Mouse (Mus musculus) stomach, postnatal 0 days (tissue): ENCODE measurements around the gene Fam221b. TPM values are rescaled to one million over a fixed set of nuclear protein-coding genes. Genes with fewer than 3 reads are reported as not detected.
A peak's percentile ranks its signal among the peaks of the same experiment; 100 is the strongest.

Experiments used
- ATAC-seq: fragments of 200-750 bp; cut with Nextera tagmentation; 2 replicates; pipeline ENCODE4 v1.8.0; 2017; ENCODE audit not compliant: low FRiP score, low TSS enrichment
- DNase-seq: peaks from one replicate; pipeline ENCODE4 v3.0.0-alpha.2; 2016; ENCODE audit warnings: low spot score
- H3K27ac ChIP-seq: fragments of 300-500 bp; sonication (generic); replicated peaks from 2 replicates; pipeline ENCODE4 v1.5.1; 2014; ENCODE audit warnings: mild to moderate bottlenecking, control low read depth
- H3K27me3 ChIP-seq: fragments of 300-500 bp; sonication (generic); 2 replicates; pipeline ENCODE4 v1.6.1; 2014; ENCODE audit warnings: low read length; ENCODE audit not compliant: control insufficient read depth, insufficient read depth
- H3K36me3 ChIP-seq: fragments of 300-500 bp; sonication (generic); 2 replicates; pipeline ENCODE4 v1.6.1; 2014; ENCODE audit warnings: low read length, mixed read lengths; ENCODE audit not compliant: control insufficient read depth, insufficient read depth
- H3K4me1 ChIP-seq: fragments of 300-500 bp; sonication (generic); replicated peaks from 2 replicates; pipeline ENCODE4 v1.6.1; 2014; ENCODE audit warnings: antibody characterized with exemption; ENCODE audit not compliant: control insufficient read depth, insufficient read depth
- H3K4me2 ChIP-seq: fragments of 300-500 bp; sonication (generic); replicated peaks from 2 replicates; pipeline ENCODE4 v1.6.1; 2014; ENCODE audit warnings: low read depth, mild to moderate bottlenecking, control low read depth, moderate library complexity
- H3K4me3 ChIP-seq: fragments of 300-500 bp; sonication (generic); 2 replicates; pipeline ENCODE4 v1.5.1; 2014; ENCODE audit warnings: low read depth, low read length, control low read depth
- H3K9ac ChIP-seq: fragments of 300-500 bp; sonication (generic); 2 replicates; pipeline ENCODE4 v1.6.1; 2014; ENCODE audit warnings: mild to moderate bottlenecking, low read length, control low read depth, mixed read lengths
- H3K9me3 ChIP-seq: fragments of 300-500 bp; sonication (generic); 2 replicates; pipeline ENCODE4 v1.6.1; 2016; ENCODE audit warnings: low read length; ENCODE audit not compliant: control insufficient read depth
- CTCF ChIP-seq: IDR thresholded peaks from 2 replicates; pipeline ENCODE4 v1.5.1; 2016; ENCODE audit warnings: antibody characterized with exemption, low read depth, mild to moderate bottlenecking, moderate library complexity
- EP300 ChIP-seq: optimal IDR thresholded peaks from 2 replicates; pipeline ENCODE3; 2016; ENCODE audit warnings: antibody characterized with exemption
- WGBS: fragments of 180-500 bp; shearing (Covaris S2); extraction: QIAGEN DNeasy Blood & Tissue Kit; methylation state at CpG from one replicate; pipeline ENCODE4 v1.1.7; 2014; 5-methylcytosine and 5-hydroxymethylcytosine counted together
- polyA plus RNA-seq: library from polyadenylated mRNA; unstranded; fragments of >200 nt; fragmentation: Nextera tagmentation; extraction: Ambion mirVana; gene quantifications from 2 replicates; pipeline ENCODE4 v1.2.1, GENCODE M21; 2015

Gene Fam221b
- polyA plus RNA-seq, 1 experiment from 2014 or later = 3.6 TPM

DNA sequence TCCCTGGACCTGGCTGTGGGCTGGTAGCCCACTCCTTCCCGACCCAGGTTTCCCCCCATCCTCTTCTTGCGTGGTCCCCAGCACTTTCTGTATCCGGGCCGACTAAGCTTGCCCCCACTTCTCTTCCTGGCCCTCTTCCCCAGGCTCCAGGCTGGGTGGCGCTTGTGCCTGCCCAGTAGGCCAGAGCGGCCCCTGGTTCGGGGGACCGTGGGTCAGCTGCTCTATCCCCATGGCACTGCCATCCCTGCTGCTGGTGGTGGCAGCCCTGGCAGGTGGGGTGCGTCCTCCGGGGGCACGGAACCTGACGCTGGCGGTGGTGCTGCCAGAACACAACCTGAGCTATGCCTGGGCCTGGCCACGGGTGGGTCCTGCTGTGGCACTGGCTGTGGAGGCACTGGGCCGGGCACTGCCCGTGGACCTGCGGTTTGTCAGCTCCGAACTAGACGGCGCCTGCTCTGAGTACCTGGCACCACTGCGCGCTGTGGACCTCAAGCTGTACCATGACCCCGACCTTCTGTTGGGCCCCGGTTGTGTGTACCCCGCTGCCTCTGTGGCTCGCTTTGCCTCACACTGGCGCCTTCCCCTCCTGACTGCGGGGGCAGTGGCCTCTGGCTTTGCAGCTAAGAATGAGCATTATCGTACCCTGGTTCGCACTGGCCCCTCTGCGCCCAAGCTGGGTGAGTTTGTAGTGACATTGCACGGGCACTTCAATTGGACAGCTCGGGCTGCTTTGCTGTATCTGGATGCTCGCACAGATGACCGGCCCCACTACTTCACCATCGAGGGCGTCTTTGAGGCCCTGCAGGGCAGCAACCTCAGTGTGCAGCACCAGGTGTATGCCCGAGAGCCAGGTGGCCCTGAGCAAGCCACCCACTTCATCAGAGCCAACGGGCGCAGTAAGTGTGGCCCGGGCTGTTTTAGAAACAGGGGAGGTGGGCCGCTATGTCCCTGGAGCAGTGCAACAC is 36.7 kb downstream of the Fam221b start:
- DNase-seq (peak; percentile 17), ATAC-seq (no peak)

DNA sequence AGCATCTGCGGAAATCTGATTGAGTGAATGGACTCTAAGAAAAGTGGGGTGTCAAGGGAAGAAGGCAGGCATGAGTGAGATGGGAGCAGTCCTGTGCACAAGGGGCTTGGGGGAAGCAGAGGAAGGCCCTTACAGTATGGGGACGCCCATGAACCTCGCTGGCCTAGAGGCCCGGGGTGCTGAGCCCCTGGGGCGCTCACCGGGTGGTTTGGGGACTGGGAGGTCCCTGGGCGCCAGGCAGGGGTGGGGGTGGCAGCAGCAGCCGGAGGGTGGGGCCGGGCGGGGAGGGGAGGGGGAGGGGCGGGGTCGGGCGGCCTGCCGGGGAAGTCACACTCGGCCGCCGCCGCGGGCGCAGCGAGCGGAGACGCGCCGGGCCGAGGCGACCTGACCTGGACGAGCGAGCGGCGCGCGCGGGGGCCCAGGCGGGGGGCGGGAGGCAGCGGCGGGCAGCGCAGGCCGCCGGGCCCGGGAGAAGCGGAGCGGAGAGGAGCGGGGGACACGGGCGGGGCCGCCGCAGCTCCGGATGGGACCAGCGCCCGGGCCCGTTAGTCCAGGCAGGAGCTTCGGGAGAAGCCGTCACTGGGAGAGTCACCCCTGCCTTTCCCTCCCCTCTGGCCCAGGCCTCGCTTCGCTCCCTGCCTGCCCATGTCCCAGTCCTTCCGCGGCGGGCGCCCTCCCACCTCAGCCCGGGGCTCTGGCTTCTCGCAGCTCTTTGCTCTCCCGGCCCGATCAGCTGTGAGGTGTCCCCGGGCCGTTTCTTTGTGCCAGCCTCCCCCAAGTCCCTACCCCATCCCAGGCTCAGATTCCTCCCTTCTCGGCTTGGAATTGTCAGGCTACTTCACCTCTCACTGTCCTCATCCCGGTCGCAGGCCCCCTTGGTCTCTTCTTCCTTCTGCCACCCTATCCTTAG is 37.6 kb downstream of the Fam221b start, which contains the start of gene Npr2:
TSS of gene Npr2 (plus strand) at position 890 of the 910 bp plus-strand sequence.
- Histone ChIP-seq H3K9ac (peak within 1 kb of the TSS; percentile 76), H3K9me3 (no peaks in the 10 kb centered on the region), H3K4me1 (peaks cover 8% of the 10 kb centered on the region; the same call in 1 of the 2 replicates), H3K27me3 (peaks cover 3% of the 10 kb centered on the region; the same call in 1 of the 2 replicates), H3K4me3 (peak within 1 kb of the TSS; percentile 65), H3K27ac (peak within 1 kb of the TSS; percentile 92), H3K36me3 (no peaks in the 10 kb centered on the region), H3K4me2 (peak within 1 kb of the TSS; percentile 79)
- TF ChIP-seq EP300 (no peak), CTCF (no peak)
- WGBS = 2% methylated on average over 54 of the region's 70 CpGs
- DNase-seq (peak; percentile 46), ATAC-seq (peak; percentile 52; the same call in 1 of the 2 replicates)

More for the DNA sequence above, 36.7 kb downstream of the Fam221b start:
- no peaks in the 10 kb centered on the region for H3K36me3 ChIP-seq
- H3K27me3 ChIP-seq = peaks cover 3% of the 10 kb centered on the region; the same call in 1 of the 2 replicates
- TF ChIP-seq CTCF (no peak; the same call in 1 of the 2 replicates), EP300 (no peak)
- peak overlapping the region; percentile 76 for H3K9ac ChIP-seq
- peak overlapping the region; percentile 79 for H3K4me2 ChIP-seq
- WGBS = 54% methylated on average over 42 of the region's 42 CpGs
- H3K4me3 ChIP-seq = peak overlapping the region; percentile 65
- no peaks in the 10 kb centered on the region for H3K9me3 ChIP-seq
- H3K27ac ChIP-seq = peak overlapping the region; percentile 92
- H3K4me1 ChIP-seq = peaks cover 8% of the 10 kb centered on the region; the same call in 1 of the 2 replicates

- H3K4me1 ChIP-seq = peaks cover 8% of the 10 kb centered on the region; the same call in 1 of the 2 replicates
- ATAC-seq = no peak
- H3K9me3 ChIP-seq = no peaks in the 10 kb centered on the region
- H3K9ac ChIP-seq = peak overlapping the region; percentile 76; the same call in 1 of the 2 replicates
- H3K36me3 ChIP-seq = no peaks in the 10 kb centered on the region
- H3K4me3 ChIP-seq = no peak overlapping the region
- peak overlapping the region; percentile 79 for H3K4me2 ChIP-seq
- 40% methylated on average over 5 of the region's 5 CpGs for WGBS
- peak overlapping the region; percentile 92 for H3K27ac ChIP-seq
- TF ChIP-seq EP300 = no peak
- no peak for TF ChIP-seq CTCF
- peaks cover 3% of the 10 kb centered on the region; the same call in 1 of the 2 replicates for H3K27me3 ChIP-seq
- DNase-seq = peak; percentile 14
Observed at GRCm38 (mm10) chr4:43630671-43631045, 38.3 kb downstream of the Fam221b start.

GRCm38 (mm10) chr4:43630030-43630581 is 38.8 kb downstream of the Fam221b start:
- no peak overlapping the region; the same call in 1 of the 2 replicates for H3K4me2 ChIP-seq
- peaks cover 8% of the 10 kb centered on the region; the same call in 1 of the 2 replicates for H3K4me1 ChIP-seq
- no peaks in the 10 kb centered on the region for H3K36me3 ChIP-seq
- no peak overlapping the region for H3K9ac ChIP-seq
- no peaks in the 10 kb centered on the region for H3K9me3 ChIP-seq
- peaks cover 3% of the 10 kb centered on the region; the same call in 1 of the 2 replicates for H3K27me3 ChIP-seq
- ATAC-seq = peak; percentile 69
- H3K27ac ChIP-seq = no peak overlapping the region; the same call in 1 of the 2 replicates
- peak; percentile 94 for TF ChIP-seq CTCF
- no peak for TF ChIP-seq EP300
- 5% methylated on average over 5 of the region's 5 CpGs for WGBS
- DNase-seq = peak; percentile 72
- H3K4me3 ChIP-seq = no peak overlapping the region
